ENCODE assay signal across 8 mouse cellular contexts in the genomic region with DNA sequence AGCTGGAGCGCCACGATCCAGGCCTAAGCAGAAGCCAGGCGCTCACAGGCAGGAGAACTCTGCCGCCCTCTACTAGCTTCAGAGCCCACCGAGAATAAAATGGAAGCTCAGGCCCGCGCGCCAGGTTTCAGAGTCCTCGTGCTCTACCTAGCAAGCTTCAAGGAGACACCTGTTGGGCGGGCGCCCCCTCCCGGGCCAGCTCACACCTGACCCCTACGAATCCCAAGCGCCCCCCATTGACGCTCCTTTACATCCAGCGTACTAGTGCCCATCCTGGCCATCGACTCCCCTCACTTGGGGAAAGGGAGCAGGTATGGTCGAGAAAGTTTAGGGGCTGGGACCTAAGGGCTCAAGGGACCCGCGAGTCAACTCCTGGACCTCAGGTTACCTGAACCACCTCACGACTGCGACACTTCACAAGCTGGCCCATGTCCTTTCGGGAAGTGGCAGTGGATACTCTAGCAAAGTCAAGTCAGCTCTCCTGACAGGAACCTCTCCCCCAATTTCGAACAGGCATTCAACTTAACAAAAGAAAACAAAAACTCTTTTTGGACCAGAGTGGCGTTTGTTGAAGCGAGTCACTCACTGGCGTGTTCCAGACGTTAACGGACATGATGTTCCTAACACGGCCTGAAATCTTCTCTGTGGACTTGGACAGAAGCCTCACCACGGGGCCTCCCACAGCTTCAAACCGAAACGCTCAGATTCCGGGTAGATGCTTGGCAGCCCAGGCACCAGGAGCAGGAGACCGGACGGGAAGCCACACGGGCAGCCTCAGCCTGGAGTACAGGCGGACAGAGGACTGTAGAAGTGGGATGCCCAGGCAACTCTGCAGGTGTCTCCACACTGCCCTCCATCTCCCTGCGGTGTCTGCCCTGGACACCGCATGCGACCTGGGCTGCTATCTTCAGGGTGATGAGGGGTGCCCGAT. TPM values are rescaled to one million over a fixed set of nuclear protein-coding genes. Genes with fewer than 3 reads are reported as not detected.
A peak's percentile ranks its signal among the peaks of the same experiment; 100 is the strongest.
DNase-seq lines count a peak whose midpoint lies in the region; ATAC-seq and TF ChIP-seq lines count a peak whose summit lies in the region.

No protein-coding gene starts in this region.

- H3K9me3 ChIP-seq in forebrain, embryonic 11.5 days (ENCODE audit: control insufficient read depth, low read length) = no peaks in the 10 kb centered on the region
- no peaks in the 10 kb centered on the region for H3K9me3 ChIP-seq in lung, embryonic 15.5 days
- no peaks in the 10 kb centered on the region for H3K9me3 ChIP-seq in stomach, embryonic 15.5 days

- no peaks in the 10 kb centered on the region for H3K4me1 ChIP-seq in bone marrow macrophage, adult 2 months (ENCODE audit: control insufficient read depth, insufficient read depth, low read length)
- peaks cover 22% of the 10 kb centered on the region; the same call in 1 of the 2 replicates for H3K4me1 ChIP-seq in forebrain, embryonic 11.5 days (replicated peaks; ENCODE audit: control insufficient read depth, insufficient read depth, low read length)
- H3K4me1 ChIP-seq in kidney, adult 2 months (ENCODE audit: control insufficient read depth, insufficient read depth, low read length) = no peaks in the 10 kb centered on the region
- peaks cover 11% of the 10 kb centered on the region for H3K4me1 ChIP-seq in lung, embryonic 15.5 days
- H3K4me1 ChIP-seq in stomach, embryonic 15.5 days = peaks cover 15% of the 10 kb centered on the region

- DNase-seq in forebrain, embryonic 11.5 days (ENCODE audit: low spot score) = peak; percentile 71
- peak; percentile 77 for DNase-seq in kidney, adult 2 months
- DNase-seq in cerebellum, postnatal 4 days (ENCODE audit: low spot score in 2 of 2) = no peak
- DNase-seq in spleen, adult 12 weeks (ENCODE audit: low spot score) = no peak

- no peaks in the 10 kb centered on the region for H3K36me3 ChIP-seq in forebrain, embryonic 11.5 days (ENCODE audit: control insufficient read depth, insufficient read depth, low read length)
- no peaks in the 10 kb centered on the region for H3K36me3 ChIP-seq in kidney, adult 2 months (ENCODE audit: control insufficient read depth, insufficient read depth, low read length)
- no peaks in the 10 kb centered on the region for H3K36me3 ChIP-seq in lung, embryonic 15.5 days
- H3K36me3 ChIP-seq in stomach, embryonic 15.5 days = no peaks in the 10 kb centered on the region

- WGBS in forebrain, embryonic 11.5 days = under 1% methylated on average over 42 of the region's 42 CpGs
- 2% methylated on average over 42 of the region's 42 CpGs for WGBS in kidney, adult 2 months
- under 1% methylated on average over 42 of the region's 42 CpGs for WGBS in lung, embryonic 15.5 days
- WGBS in stomach, embryonic 15.5 days = 2% methylated on average over 42 of the region's 42 CpGs

- peaks cover 92% of the 10 kb centered on the region for H3K27me3 ChIP-seq in forebrain, embryonic 11.5 days (ENCODE audit: control insufficient read depth, insufficient read depth, low read length)
- peaks cover 7% of the 10 kb centered on the region for H3K27me3 ChIP-seq in kidney, adult 2 months (replicated peaks; ENCODE audit: control insufficient read depth, insufficient read depth, low read length)
- H3K27me3 ChIP-seq in lung, embryonic 15.5 days = peaks cover 99% of the 10 kb centered on the region
- H3K27me3 ChIP-seq in stomach, embryonic 15.5 days (replicated peaks) = peaks cover 87% of the 10 kb centered on the region

- peak overlapping the region; percentile 78 for H3K4me2 ChIP-seq in forebrain, embryonic 11.5 days (ENCODE audit: low read depth, low read length, severe bottlenecking)
- peak overlapping the region; percentile 91 for H3K4me2 ChIP-seq in lung, embryonic 15.5 days
- peak overlapping the region; percentile 95 for H3K4me2 ChIP-seq in stomach, embryonic 15.5 days

- TF ChIP-seq POLR2A in bone marrow macrophage, adult 2 months (IDR thresholded peaks at IDR 0.05; ENCODE audit: borderline replicate concordance, low read depth, low read length) = no peak
- TF ChIP-seq POLR2A in kidney, adult 2 months (IDR thresholded peaks at IDR 0.05; ENCODE audit: low read depth, low read length) = no peak

- TF ChIP-seq CTCF in bone marrow macrophage, adult 2 months (IDR thresholded peaks at IDR 0.05; ENCODE audit: low read depth, low read length) = no peak
- TF ChIP-seq CTCF in kidney, adult 2 months (conservative IDR thresholded peaks at IDR 0.05; ENCODE audit: insufficient read depth, insufficient read length, low read depth, low read length) = no peak

- H3K27ac ChIP-seq in bone marrow macrophage, adult 2 months (ENCODE audit: insufficient read depth, low read depth, low read length) = no peak overlapping the region
- no peak overlapping the region for H3K27ac ChIP-seq in forebrain, embryonic 11.5 days (ENCODE audit: low read depth, low read length)
- peak overlapping the region; percentile 71 for H3K27ac ChIP-seq in kidney, adult 2 months (ENCODE audit: insufficient read depth, low read depth, low read length)
- H3K27ac ChIP-seq in lung, embryonic 15.5 days = peak overlapping the region; percentile 89
- H3K27ac ChIP-seq in stomach, embryonic 15.5 days = no peak overlapping the region

- peak overlapping the region; percentile 48 for H3K4me3 ChIP-seq in bone marrow macrophage, adult 2 months (ENCODE audit: insufficient read depth, low read length)
- peak overlapping the region; percentile 52 for H3K4me3 ChIP-seq in forebrain, embryonic 11.5 days (ENCODE audit: low read depth, low read length)
- peak overlapping the region; percentile 43 for H3K4me3 ChIP-seq in kidney, adult 2 months (ENCODE audit: insufficient read depth, low read depth, low read length)
- H3K4me3 ChIP-seq in lung, embryonic 15.5 days = peak overlapping the region; percentile 62
- peak overlapping the region; percentile 54 for H3K4me3 ChIP-seq in stomach, embryonic 15.5 days (replicated peaks)

- peak; percentile 39 for ATAC-seq in forebrain, embryonic 11.5 days (replicated peaks; ENCODE audit: low FRiP score)
- peak; percentile 19; the same call in 1 of the 2 replicates for ATAC-seq in lung, embryonic 15.5 days (ENCODE audit: borderline replicate concordance, extremely low read depth, low FRiP score, low TSS enrichment)
- ATAC-seq in stomach, embryonic 15.5 days (ENCODE audit: insufficient read depth, low FRiP score, low read depth) = no peak
- ATAC-seq in megakaryocyte-erythroid progenitor cell, adult 5-6 weeks (replicated peaks; ENCODE audit: low FRiP score, low TSS enrichment, poor library complexity, severe bottlenecking) = no peak

- peak overlapping the region; percentile 39 for H3K9ac ChIP-seq in forebrain, embryonic 11.5 days (ENCODE audit: low read length)
- H3K9ac ChIP-seq in lung, embryonic 15.5 days = peak overlapping the region; percentile 48
- peak overlapping the region; percentile 29; the same call in 1 of the 2 replicates for H3K9ac ChIP-seq in stomach, embryonic 15.5 days

RNA-seq across cellular contexts. Expression of a gene that starts 1.0 kb away (rescaled TPM):
- polyA plus RNA-seq in bone marrow macrophage, adult 2 months (2012; ENCODE audit: insufficient read depth, insufficient read length, missing spikeins) = not detected in 2 replicates
- 3.4 and 3.7 TPM in 2 replicates for polyA plus RNA-seq in forebrain, embryonic 11.5 days (2014; fragmentation: Nextera tagmentation; extraction: Ambion mirVana)
- polyA plus RNA-seq in kidney, adult 2 months (2012; rRNA removed) = 17.6 and 21.9 TPM in 2 replicates
- polyA plus RNA-seq in lung, embryonic 15.5 days (2015; fragmentation: Nextera tagmentation; extraction: Ambion mirVana) = 31.7 and 33.5 TPM in 2 replicates
- 2.9 and 5.9 TPM in 2 replicates for polyA plus RNA-seq in stomach, embryonic 15.5 days (2015; fragmentation: Nextera tagmentation; extraction: Ambion mirVana)
- not detected in 2 replicates for total RNA-seq in megakaryocyte-erythroid progenitor cell, adult 5-6 weeks (2014; fragmentation: Nextera tagmentation)
- not detected in 2 replicates for total RNA-seq in megakaryocyte-erythroid progenitor cell, adult 5-6 weeks (2017)

Comparison
In these comparisons a context has a peak if more than half of its experiments do, and no peak if none do; other contexts are left out.
1. H3K27ac ChIP-seq: peak in kidney, adult 2 months (single experiment) and lung, embryonic 15.5 days (single experiment); none in bone marrow macrophage, adult 2 months (single experiment), forebrain, embryonic 11.5 days (single experiment) and stomach, embryonic 15.5 days (single experiment).
2. ATAC-seq: peak in forebrain, embryonic 11.5 days (single experiment) and lung, embryonic 15.5 days (single experiment); none in stomach, embryonic 15.5 days (single experiment) and megakaryocyte-erythroid progenitor cell, adult 5-6 weeks (single experiment).
3. DNase-seq: peak in forebrain, embryonic 11.5 days (single experiment) and kidney, adult 2 months (single experiment); none in cerebellum, postnatal 4 days (0 of 2) and spleen, adult 12 weeks (single experiment).
4. Peak in every context shown above with its lines, with median percentiles within 50 percentile points of each other: H3K4me3 ChIP-seq, H3K4me2 ChIP-seq and H3K9ac ChIP-seq.